Mouse (Mus musculus) myocyte (in vitro differentiated cells): ENCODE measurements around the gene Prkn.

Source experiments
- CEBPB ChIP-seq: IDR thresholded peaks from 2 replicates; pipeline ENCODE4 v1.6.1; 2011; ENCODE audit warnings: mild to moderate bottlenecking, moderate library complexity; ENCODE audit not compliant: poor library complexity, insufficient read depth, severe bottlenecking
- E2F4 ChIP-seq: IDR thresholded peaks from one replicate; pipeline ENCODE4 v1.6.1; 2011; ENCODE audit warnings: mild to moderate bottlenecking, control low read depth, moderate library complexity; ENCODE audit not compliant: insufficient read depth
- MAX ChIP-seq: IDR thresholded peaks from one replicate; pipeline ENCODE4 v1.6.1; 2011; ENCODE audit warnings: low read depth, mild to moderate bottlenecking, control low read depth
- MYOD1 ChIP-seq, 3 experiments: IDR thresholded peaks; one replicate each; pipeline ENCODE4 v1.6.1; 2011; ENCODE audit warnings: control low read depth in 2 of 3, low read depth in 2 of 3, mild to moderate bottlenecking in 2 of 3, moderate library complexity in 1 of 3; ENCODE audit not compliant: insufficient read length in 2 of 3, control insufficient read depth in 1 of 3
- POLR2A ChIP-seq: IDR thresholded peaks from one replicate; pipeline ENCODE4 v1.6.1; 2011; ENCODE audit warnings: low read depth, mild to moderate bottlenecking, control low read depth, moderate library complexity; ENCODE audit not compliant: insufficient read length
- POLR2AphosphoS2 ChIP-seq: IDR thresholded peaks from one replicate; pipeline ENCODE4 v1.6.1; 2011; ENCODE audit warnings: low read depth, control low read depth; ENCODE audit not compliant: insufficient read length
- REST ChIP-seq: IDR thresholded peaks from one replicate; pipeline ENCODE4 v1.6.1; 2011; ENCODE audit warnings: mild to moderate bottlenecking, control low read depth, moderate library complexity; ENCODE audit not compliant: insufficient read depth, insufficient read length
- TCF12 ChIP-seq: IDR thresholded peaks from one replicate; pipeline ENCODE4 v1.6.1; 2011; ENCODE audit warnings: mild to moderate bottlenecking, control low read depth; ENCODE audit not compliant: poor library complexity, insufficient read depth, severe bottlenecking
- TCF3 ChIP-seq: IDR thresholded peaks from one replicate; pipeline ENCODE4 v1.6.1; 2011; ENCODE audit warnings: low read depth, control low read depth; ENCODE audit not compliant: insufficient read length
- USF1 ChIP-seq: IDR thresholded peaks from one replicate; pipeline ENCODE4 v1.6.1; 2011; ENCODE audit warnings: low read depth, mild to moderate bottlenecking, control low read depth, moderate library complexity

DNA sequence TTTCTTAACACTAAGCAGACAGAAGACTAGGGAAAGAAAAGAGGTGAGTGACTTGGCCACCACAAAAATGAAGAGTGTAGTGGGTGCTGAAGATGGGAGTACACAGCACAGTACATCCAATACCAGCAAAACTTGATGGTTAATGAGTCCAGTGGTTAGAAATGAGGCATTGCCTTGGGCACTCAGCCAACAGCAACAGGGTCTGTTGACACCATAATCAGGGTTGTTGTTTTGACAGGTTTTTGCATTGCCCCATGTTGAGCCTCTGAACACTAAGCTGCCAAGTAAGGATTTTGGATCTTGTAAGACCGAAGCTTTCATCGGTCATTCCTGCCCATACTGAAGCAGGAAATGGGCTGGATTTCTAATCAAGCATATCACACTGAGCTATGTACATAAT lies 474.0 kb downstream of the Prkn start:
- TF ChIP-seq MAX (no peak), POLR2A (no peak), POLR2AphosphoS2 (no peak), MYOD1 (IDR thresholded peaks at IDR 0.05; ENCODE audit: control insufficient read depth in 1 of 3, insufficient read length in 2 of 3, low read depth in 2 of 3) (no peak), CEBPB (no peak), USF1 (no peak), TCF3 (no peak), REST (no peak), TCF12 (no peak), E2F4 (no peak)
